Mouse (Mus musculus): ENCODE data around the gene Shkbp1. TPM values are rescaled to one million over a fixed set of nuclear protein-coding genes. Genes with fewer than 3 reads are reported as not detected.

Shkbp1 gene
- total RNA-seq, 1 experiment, result 28.8 TPM

GRCm38 (mm10) chr7:27366082-27366844, 10.4 kb upstream of the Shkbp1 start:
- Histone ChIP-seq H3K9ac (ENCODE audit: insufficient read depth, low read depth, low read length, poor library complexity, severe bottlenecking) (no peak overlapping the region), H3K4me1 (ENCODE audit: control insufficient read depth in 2 of 2, insufficient read depth in 2 of 2, low read length in 2 of 2, poor library complexity in 1 of 2) (peaks cover 7 to 27% of the 10 kb centered on the region in 2 experiments; a peak in 2 of 4 replicates), H3K4me3 (ENCODE audit: insufficient read depth in 1 of 2, low read depth in 1 of 2, low read length in 2 of 2, poor library complexity in 1 of 2, severe bottlenecking in 1 of 2) (peak overlapping the region in 1 of 2 experiments; percentile 24; a peak in 2 of 4 replicates), H3K27ac (ENCODE audit: insufficient read depth, low read depth, low read length, poor library complexity, severe bottlenecking) (no peak overlapping the region), H3K36me3 (ENCODE audit: control insufficient read depth, insufficient read depth, low read length, poor library complexity, severe bottlenecking) (peaks cover 6% of the 10 kb centered on the region), H3K9me3 (ENCODE audit: control insufficient read depth, insufficient read depth, low read depth, low read length) (no peaks in the 10 kb centered on the region)
- TF ChIP-seq ZNF384 (IDR thresholded peaks at IDR 0.05; ENCODE audit: low read depth, low read length), result no peak
- TF ChIP-seq HCFC1 (IDR thresholded peaks at IDR 0.05; ENCODE audit: borderline replicate concordance, insufficient read depth, low read length), result no peak
- TF ChIP-seq CHD2 (IDR thresholded peaks at IDR 0.05; ENCODE audit: low read depth, low read length), result no peak
- no peak for TF ChIP-seq MAFK (IDR thresholded peaks at IDR 0.05; ENCODE audit: insufficient read depth, low read depth, low read length)
- TF ChIP-seq ZC3H11A (IDR thresholded peaks at IDR 0.05; ENCODE audit: borderline replicate concordance, low read depth, low read length), result no peak
- in situ Hi-C loops (cut with MboI; ENCODE audit: low sequenced_read_pairs in 2 of 2, unreplicated experiment in 2 of 2), result no loop called here
- DNase-seq (ENCODE audit: low read depth, low spot score), result no peak

GRCm38 (mm10) chr7:27364379-27364778, 8.6 kb upstream of the Shkbp1 start:
- peak overlapping the region; percentile 53 to 63 for H3K4me3 ChIP-seq (ENCODE audit: insufficient read depth in 1 of 2, low read depth in 1 of 2, low read length in 2 of 2, poor library complexity in 1 of 2, severe bottlenecking in 1 of 2)
- H3K36me3 ChIP-seq (ENCODE audit: control insufficient read depth, insufficient read depth, low read length, poor library complexity, severe bottlenecking), result peaks cover 4% of the 10 kb centered on the region
- H3K27ac ChIP-seq (ENCODE audit: insufficient read depth, low read depth, low read length, poor library complexity, severe bottlenecking), result no peak overlapping the region
- H3K9me3 ChIP-seq (ENCODE audit: control insufficient read depth, insufficient read depth, low read depth, low read length), result no peaks in the 10 kb centered on the region
- no peak for DNase-seq (ENCODE audit: low read depth, low spot score)
- in situ Hi-C loops (cut with MboI; ENCODE audit: low sequenced_read_pairs in 2 of 2, unreplicated experiment in 2 of 2), result no loop called here
- peak overlapping the region; percentile 68 for H3K9ac ChIP-seq (ENCODE audit: insufficient read depth, low read depth, low read length, poor library complexity, severe bottlenecking)
- TF ChIP-seq ZNF384 (IDR thresholded peaks at IDR 0.05; ENCODE audit: low read depth, low read length), result no peak
- TF ChIP-seq CHD2 (IDR thresholded peaks at IDR 0.05; ENCODE audit: low read depth, low read length), result no peak
- no peak for TF ChIP-seq MAFK (IDR thresholded peaks at IDR 0.05; ENCODE audit: insufficient read depth, low read depth, low read length)
- TF ChIP-seq ZC3H11A (IDR thresholded peaks at IDR 0.05; ENCODE audit: borderline replicate concordance, low read depth, low read length), result no peak
- no peak for TF ChIP-seq HCFC1 (IDR thresholded peaks at IDR 0.05; ENCODE audit: borderline replicate concordance, insufficient read depth, low read length)
- peaks cover 12 to 29% of the 10 kb centered on the region in 2 experiments for H3K4me1 ChIP-seq (ENCODE audit: control insufficient read depth in 2 of 2, insufficient read depth in 2 of 2, low read length in 2 of 2, poor library complexity in 1 of 2)

- in situ Hi-C loops (cut with MboI; ENCODE audit: low sequenced_read_pairs in 2 of 2, unreplicated experiment in 2 of 2), result no loop called here
- H3K4me3 ChIP-seq (ENCODE audit: insufficient read depth in 1 of 2, low read depth in 1 of 2, low read length in 2 of 2, poor library complexity in 1 of 2, severe bottlenecking in 1 of 2), result peak overlapping the region; percentile 68 to 71
- peaks cover 9 to 18% of the 10 kb centered on the region in 2 experiments for H3K4me1 ChIP-seq (ENCODE audit: control insufficient read depth in 2 of 2, insufficient read depth in 2 of 2, low read length in 2 of 2, poor library complexity in 1 of 2)
- H3K36me3 ChIP-seq (ENCODE audit: control insufficient read depth, insufficient read depth, low read length, poor library complexity, severe bottlenecking), result no peaks in the 10 kb centered on the region
- no peaks in the 10 kb centered on the region for H3K9me3 ChIP-seq (ENCODE audit: control insufficient read depth, insufficient read depth, low read depth, low read length)
- peak; percentile 100 for DNase-seq (ENCODE audit: low read depth, low spot score)
- peak overlapping the region; percentile 89; the same call in 1 of the 2 replicates for H3K27ac ChIP-seq (ENCODE audit: insufficient read depth, low read depth, low read length, poor library complexity, severe bottlenecking)
- peak overlapping the region; percentile 78 for H3K9ac ChIP-seq (ENCODE audit: insufficient read depth, low read depth, low read length, poor library complexity, severe bottlenecking)
- TF ChIP-seq ZC3H11A (IDR thresholded peaks at IDR 0.05; ENCODE audit: borderline replicate concordance, low read depth, low read length) (no peak), HCFC1 (IDR thresholded peaks at IDR 0.05; ENCODE audit: borderline replicate concordance, insufficient read depth, low read length) (peak; percentile 41; the same call in 1 of the 2 replicates)
Observed at GRCm38 (mm10) chr7:27361283-27361946, 5.6 kb upstream of the Shkbp1 start.

- no peak for DNase-seq (ENCODE audit: low read depth, low spot score)
- Histone ChIP-seq H3K4me1 (ENCODE audit: control insufficient read depth in 2 of 2, insufficient read depth in 2 of 2, low read length in 2 of 2, poor library complexity in 1 of 2) (peaks cover 9 to 15% of the 10 kb centered on the region in 2 experiments), H3K9ac (ENCODE audit: insufficient read depth, low read depth, low read length, poor library complexity, severe bottlenecking) (peak overlapping the region; percentile 72), H3K27ac (ENCODE audit: insufficient read depth, low read depth, low read length, poor library complexity, severe bottlenecking) (peak overlapping the region; percentile 89), H3K9me3 (ENCODE audit: control insufficient read depth, insufficient read depth, low read depth, low read length) (no peaks in the 10 kb centered on the region), H3K36me3 (ENCODE audit: control insufficient read depth, insufficient read depth, low read length, poor library complexity, severe bottlenecking) (no peaks in the 10 kb centered on the region), H3K4me3 (ENCODE audit: insufficient read depth in 1 of 2, low read depth in 1 of 2, low read length in 2 of 2, poor library complexity in 1 of 2, severe bottlenecking in 1 of 2) (peak overlapping the region; percentile 50 to 52)
- TF ChIP-seq ZNF384 (IDR thresholded peaks at IDR 0.05; ENCODE audit: low read depth, low read length) (no peak), CHD2 (IDR thresholded peaks at IDR 0.05; ENCODE audit: low read depth, low read length) (no peak), MAFK (IDR thresholded peaks at IDR 0.05; ENCODE audit: insufficient read depth, low read depth, low read length) (no peak), ZC3H11A (IDR thresholded peaks at IDR 0.05; ENCODE audit: borderline replicate concordance, low read depth, low read length) (no peak), HCFC1 (IDR thresholded peaks at IDR 0.05; ENCODE audit: borderline replicate concordance, insufficient read depth, low read length) (no peak)
- in situ Hi-C loops (cut with MboI; ENCODE audit: low sequenced_read_pairs in 2 of 2, unreplicated experiment in 2 of 2), result no loop called here
Observed at GRCm38 (mm10) chr7:27360749-27361148, 4.9 kb upstream of the Shkbp1 start.

Data from ES-E14 (cell line).